Mouse (Mus musculus) cerebellum, postnatal 4 days (tissue): Measurements from ENCODE around the gene Hist2h4.
"Not testable (repeated sequence)": the region's sequence is repeated elsewhere in the genome, so short reads cannot be mapped to it uniquely, and the experiment has no call there.

Experiments
- DNase-seq, 2 experiments: peaks; one replicate each; pipeline ENCODE4 v3.0.0; 2022; ENCODE audit warnings: low spot score in 2 of 2, mixed read lengths in 1 of 2

Gene Hist2h4

DNA sequence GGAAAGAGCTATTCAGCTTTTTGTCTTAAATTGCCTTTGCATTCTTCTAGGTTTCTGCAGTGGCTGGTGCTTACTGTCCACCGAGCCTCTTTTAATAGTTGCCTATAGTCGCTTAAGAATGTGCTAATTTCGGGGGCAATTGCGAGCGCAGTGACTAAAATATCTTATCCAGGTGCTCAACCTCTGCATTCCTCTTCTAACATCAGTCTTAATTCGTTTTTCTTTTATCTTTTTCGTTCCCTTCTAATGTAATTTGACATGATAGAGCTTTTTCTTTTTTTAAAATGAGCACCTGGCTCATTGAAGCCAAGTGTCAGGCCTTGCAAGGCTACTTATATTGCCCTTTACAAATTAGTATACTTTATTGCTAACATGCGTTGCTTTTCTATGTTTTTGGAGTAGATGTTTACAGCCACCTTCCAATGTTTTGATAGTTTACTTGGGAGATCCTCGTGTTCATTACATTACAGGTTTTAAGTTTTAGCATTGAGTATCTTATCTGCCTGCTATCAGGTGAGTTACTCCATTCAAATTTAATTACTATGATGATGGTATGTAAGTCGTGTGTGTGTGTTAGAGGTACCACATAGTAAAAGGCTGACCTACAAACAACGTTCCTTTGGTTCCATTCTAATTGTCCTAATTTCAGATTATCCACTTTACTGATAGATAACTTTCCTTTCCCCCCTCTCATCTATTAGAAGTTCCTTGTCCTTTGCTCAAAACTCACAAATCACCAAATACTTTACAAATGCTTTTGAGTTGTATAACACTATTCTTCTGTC is 15.6 kb downstream of the Hist2h4 start:
- no peak for DNase-seq

DNA sequence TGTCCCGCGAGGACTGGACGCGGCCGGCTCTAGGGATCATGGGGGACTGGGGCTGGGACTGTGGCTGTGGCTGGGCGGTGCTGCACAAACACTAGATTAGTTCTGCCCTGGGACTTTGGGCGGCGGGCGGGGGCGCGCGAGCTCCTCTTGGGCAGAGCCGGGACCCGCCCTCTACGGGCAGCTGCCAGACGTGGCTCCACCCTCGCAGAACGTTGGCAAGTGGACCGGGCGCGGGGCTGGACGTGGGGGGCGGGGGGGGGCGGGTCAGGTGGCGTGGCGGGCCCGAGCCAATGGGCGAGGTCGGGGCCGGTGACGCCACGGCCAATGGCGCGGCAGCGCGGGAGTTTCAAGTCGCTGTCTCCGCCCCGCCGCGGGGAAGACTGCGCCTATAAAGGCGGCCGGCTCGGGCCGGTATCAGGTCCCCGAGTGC is 16.7 kb downstream of the Hist2h4 start, which contains the start of gene Hist2h3c1:
Gene Hist2h3c1, plus strand, starts transcription at position 259 of the 430 bp plus-strand sequence.
- not testable (repeated sequence) for DNase-seq

DNA sequence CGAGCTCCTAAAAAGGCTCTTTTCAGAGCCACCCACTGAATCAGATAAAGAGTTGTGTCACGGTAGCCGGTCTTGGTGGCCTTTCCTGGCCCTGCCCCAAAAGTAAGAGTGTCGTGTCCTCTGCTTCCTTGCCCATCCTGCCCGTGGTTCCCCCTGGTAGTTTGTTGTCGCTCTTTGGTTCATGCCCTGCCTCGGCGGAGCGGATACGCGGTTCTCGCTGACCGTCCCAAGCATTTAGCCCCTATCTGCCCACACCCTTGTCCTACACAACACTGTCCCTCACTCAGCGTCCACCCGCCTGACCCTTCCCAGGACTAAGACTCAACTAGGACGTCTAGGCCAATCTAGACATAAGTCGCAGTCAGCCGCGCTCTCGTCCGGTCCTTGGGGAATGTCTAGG is 17.1 kb downstream of the Hist2h4 start:
- not testable (repeated sequence) for DNase-seq

DNA sequence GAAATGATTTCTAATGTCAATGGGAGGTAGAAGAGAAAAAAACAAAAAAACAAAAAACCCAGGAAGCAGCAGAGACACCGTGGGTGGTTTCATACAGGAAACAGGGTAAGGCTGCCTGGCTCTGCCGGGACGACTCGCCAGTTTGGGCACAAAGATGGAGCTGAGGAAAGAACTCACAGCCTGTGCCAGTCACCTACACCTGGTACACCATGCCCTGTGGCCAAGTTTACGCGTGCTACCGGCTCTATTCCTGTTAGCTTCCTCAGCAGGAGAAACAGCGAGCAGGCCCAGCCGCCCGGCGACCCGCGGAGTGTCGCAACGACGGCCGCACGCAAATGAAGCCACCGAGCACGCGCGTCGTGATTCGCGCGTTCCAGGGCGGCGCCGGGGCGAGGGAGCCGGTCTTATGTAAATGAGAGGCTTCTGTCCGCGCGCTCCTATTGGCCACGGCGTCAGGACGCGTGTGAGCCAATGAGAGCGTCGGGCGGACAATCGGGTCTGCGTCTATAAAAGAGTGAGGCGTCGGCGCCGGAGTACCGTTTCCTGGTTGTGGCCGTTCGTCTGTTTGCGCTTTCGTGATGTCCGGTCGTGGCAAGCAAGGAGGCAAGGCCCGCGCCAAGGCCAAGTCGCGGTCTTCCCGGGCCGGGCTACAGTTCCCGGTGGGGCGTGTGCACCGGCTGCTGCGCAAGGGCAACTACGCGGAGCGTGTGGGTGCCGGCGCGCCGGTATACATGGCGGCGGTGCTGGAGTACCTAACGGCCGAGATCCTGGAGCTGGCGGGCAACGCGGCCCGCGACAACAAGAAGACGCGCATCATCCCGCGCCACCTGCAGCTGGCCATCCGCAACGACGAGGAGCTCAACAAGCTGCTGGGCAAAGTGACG is 17.9 kb downstream of the Hist2h4 start, which contains the start of gene Hist2h2aa1:
Gene Hist2h2aa1, plus strand, starts transcription at position 495 of the 884 bp plus-strand sequence.
- peak; percentile 54 to 77 for DNase-seq

- no peak for DNase-seq
Observed at GRCm38 (mm10) chr3:96243921-96244572, 19.1 kb downstream of the Hist2h4 start.

- DNase-seq = no peak
Observed at GRCm38 (mm10) chr3:96240799-96241197, 22.3 kb downstream of the Hist2h4 start.

DNA sequence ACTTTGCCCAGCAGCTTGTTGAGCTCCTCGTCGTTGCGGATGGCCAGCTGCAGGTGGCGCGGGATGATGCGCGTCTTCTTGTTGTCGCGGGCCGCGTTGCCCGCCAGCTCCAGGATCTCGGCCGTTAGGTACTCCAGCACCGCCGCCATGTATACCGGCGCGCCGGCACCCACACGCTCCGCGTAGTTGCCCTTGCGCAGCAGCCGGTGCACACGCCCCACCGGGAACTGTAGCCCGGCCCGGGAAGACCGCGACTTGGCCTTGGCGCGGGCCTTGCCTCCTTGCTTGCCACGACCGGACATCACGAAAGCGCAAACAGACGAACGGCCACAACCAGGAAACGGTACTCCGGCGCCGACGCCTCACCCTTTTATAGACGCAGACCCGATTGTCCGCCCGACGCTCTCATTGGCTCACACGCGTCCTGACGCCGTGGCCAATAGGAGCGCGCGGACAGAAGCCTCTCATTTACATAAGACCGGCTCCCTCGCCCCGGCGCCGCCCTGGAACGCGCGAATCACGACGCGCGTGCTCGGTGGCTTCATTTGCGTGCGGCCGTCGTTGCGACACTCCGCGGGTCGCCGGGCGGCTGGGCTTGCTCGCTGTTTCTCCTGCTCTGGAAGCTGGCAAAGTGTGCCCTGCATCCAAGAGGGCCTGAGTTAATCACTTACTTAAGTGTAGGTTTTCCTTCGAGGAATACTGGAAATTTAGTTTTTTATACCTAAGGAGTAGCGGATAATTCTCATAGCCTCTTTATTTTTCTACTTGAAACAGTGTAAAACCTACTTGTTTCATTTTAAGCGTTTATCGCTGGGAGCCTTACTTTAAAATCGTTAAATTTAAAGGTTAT is 22.9 kb downstream of the Hist2h4 start, which contains the start of gene Hist2h2aa2:
Gene Hist2h2aa2, minus strand, starts transcription at position 328 of the 850 bp plus-strand sequence.
- DNase-seq = peak; percentile 83 to 93

- DNase-seq = peak in 1 of 2 experiments; percentile 51
Observed at GRCm38 (mm10) chr3:96238954-96239793, 23.9 kb downstream of the Hist2h4 start, which contains the start of gene Hist2h3c2. Gene Hist2h3c2 (minus strand): TSS chr3:96239127.

GRCm38 (mm10) chr3:96237904-96238511 is 25.1 kb downstream of the Hist2h4 start:
- no peak for DNase-seq

GRCm38 (mm10) chr3:96237335-96237903 is 25.7 kb downstream of the Hist2h4 start:
- DNase-seq = no peak

DNA sequence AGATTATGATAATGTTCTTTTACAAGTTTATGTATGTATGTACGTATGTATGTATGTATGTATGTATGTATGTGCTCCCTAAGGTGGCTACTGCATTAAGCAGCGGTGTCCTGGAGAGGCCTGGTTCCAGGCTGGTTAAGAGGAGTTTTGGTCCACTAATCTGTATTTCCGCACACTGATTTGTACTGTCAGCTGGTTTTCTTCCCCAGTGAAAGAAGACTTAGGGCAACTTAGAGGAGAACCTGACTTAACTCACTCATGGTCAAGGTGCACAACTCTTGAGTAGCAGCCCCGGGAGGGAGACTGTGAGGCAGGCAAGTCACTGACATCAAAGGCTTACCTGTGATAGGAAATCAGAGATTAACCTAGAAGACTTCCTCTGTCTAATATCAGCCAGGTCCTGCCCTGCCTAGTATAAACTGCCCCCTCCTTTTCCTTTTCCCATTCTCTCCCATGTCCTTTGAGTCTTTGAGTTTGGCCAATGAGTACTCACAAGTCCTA is 26.2 kb downstream of the Hist2h4 start:
- DNase-seq = no peak

- no peak for DNase-seq
Observed at GRCm38 (mm10) chr3:96235836-96236235, 27.3 kb downstream of the Hist2h4 start.

DNA sequence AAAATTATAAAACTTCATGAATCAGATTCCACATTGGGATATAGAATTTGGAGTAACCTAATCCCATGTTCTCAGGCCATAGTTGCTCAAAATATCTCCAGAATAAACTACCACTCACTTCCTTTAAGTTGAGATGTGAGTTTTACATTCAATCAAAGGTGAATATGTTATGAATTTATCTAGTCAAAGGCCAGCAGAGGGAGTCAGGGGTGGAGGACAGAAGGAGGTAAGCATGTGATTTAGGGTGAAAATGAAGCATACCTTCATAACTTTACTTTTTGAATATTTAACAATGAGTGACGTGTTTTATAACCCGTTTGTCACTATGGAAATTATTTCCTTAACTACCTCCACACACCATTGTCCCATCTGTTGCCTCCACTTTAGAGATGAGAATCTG is 28.2 kb downstream of the Hist2h4 start:
- DNase-seq = no peak

- no peak for DNase-seq
Observed at GRCm38 (mm10) chr3:96231758-96232120, 31.4 kb downstream of the Hist2h4 start.

DNA sequence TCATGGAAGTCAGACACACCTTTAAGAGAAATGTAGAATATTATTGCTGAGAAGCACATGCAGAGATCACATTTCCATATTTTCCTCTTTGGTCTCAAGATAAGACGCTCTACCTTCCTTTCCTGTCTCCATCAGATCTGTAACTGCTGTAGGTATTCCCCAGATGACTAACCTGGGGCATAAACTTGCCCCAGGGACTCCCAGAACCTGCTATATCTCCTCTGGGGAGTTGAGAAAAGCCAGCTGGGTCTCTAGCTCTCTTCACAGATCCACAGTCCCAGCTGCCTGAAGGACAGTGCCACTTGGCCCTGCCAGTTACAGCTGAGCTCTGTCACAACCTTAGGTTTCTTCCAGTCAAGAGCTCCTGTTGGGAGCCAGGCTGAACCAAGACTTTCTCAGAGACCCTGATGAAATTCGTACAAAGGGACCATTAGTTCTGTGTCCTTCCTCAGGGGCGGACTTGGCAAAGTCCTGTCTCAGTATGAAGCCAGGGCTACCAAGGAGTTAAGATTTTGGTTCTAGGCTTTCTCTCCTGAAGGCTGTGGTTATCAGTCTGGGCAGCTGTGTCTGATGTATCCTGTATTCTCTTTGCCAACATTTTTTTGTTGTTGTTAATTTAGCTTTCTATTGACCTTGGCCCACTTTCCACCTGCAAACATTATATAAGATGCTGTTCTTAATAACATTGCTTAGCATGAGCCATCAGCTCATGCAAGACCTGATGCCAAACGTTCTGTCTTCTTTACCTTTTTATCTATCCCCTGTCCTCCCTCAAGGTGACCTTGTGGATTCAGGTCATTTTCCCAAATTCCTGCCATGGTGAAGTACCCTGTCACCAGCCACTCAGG is 32.0 kb downstream of the Hist2h4 start:
- no peak for DNase-seq

DNA sequence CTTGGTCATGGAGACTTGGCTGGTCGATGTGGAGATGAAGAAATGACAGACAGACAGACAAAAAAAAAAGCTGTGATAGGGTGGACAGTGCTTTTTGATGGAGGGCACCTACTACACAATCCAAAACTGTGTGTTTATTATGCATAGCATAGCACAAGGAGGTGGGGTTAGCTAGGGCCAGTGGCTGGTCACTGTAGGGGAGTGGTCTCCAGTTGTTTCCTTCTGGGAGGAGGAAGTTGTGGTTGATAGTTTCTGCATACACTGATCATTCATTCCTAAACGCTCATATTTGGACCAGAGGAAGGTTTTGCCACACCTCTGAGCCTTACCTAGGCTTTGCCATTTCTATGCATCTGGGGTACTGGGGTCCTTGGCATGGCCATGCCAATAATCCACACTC is 32.7 kb downstream of the Hist2h4 start:
- DNase-seq = no peak

DNA sequence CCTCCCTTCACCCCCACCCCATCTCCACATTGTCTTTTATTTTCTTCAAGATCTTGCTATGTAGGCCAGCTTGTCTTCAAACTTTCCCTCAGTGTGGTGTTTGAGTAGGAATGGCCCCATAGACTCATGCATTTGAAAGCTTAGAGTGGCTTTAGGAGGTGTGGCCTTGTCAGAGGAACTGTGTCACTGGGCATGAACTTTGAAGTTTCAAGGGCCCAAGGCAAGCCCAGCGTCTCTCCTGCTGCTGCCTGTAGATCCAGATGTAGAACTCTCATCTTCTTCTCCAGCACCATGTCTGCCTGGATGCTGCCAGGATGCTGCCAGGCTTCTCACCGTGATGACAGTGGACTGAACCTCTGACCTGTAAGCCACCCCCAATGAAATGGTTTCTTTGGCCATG is 34.3 kb downstream of the Hist2h4 start:
- no peak for DNase-seq
